ENCODE assay signal across 9 mouse cellular contexts in genomic region chr2:9883803-9884532, GRCm38 (mm10). TPM values are rescaled to one million over a fixed set of nuclear protein-coding genes. Genes with fewer than 3 reads are reported as not detected.
DNase-seq lines count a peak whose midpoint lies in the region; ATAC-seq lines count a peak whose summit lies in the region.
"Had no signal": no experiment of that assay in that cellular context is flagged by ENCODE, and none has a peak within 500 bp of the region (broad histone marks: within the 10 kb centered on the region; RNA-seq: fewer than 3 reads in every experiment).

No protein-coding gene starts in this region.

- ATAC-seq in heart, embryonic 13.5 days (ENCODE audit: extremely low read depth, insufficient number of reproducible peaks, low FRiP score, low TSS enrichment), result no peak
- no peak for ATAC-seq in liver, embryonic 15.5 days (ENCODE audit: insufficient read depth)

- H3K4me1 ChIP-seq in heart, embryonic 13.5 days, result peaks cover 46% of the 10 kb centered on the region
- H3K4me1 ChIP-seq in liver, embryonic 15.5 days (replicated peaks), result peaks cover 20% of the 10 kb centered on the region; the same call in 1 of the 2 replicates

- no peaks in the 10 kb centered on the region for H3K9me3 ChIP-seq in heart, embryonic 13.5 days
- no peaks in the 10 kb centered on the region for H3K9me3 ChIP-seq in liver, embryonic 15.5 days (replicated peaks)

- H3K36me3 ChIP-seq in heart, embryonic 13.5 days, result no peaks in the 10 kb centered on the region
- H3K36me3 ChIP-seq in liver, embryonic 15.5 days (replicated peaks), result no peaks in the 10 kb centered on the region

- H3K4me2 ChIP-seq in heart, embryonic 13.5 days, result peak overlapping the region; percentile 97
- H3K4me2 ChIP-seq in liver, embryonic 15.5 days, result peak overlapping the region; percentile 55

- WGBS in heart, embryonic 13.5 days, result 1% methylated on average over 27 of the region's 27 CpGs
- WGBS in liver, embryonic 15.5 days (ENCODE audit: insufficient replicate concordance), result 3% methylated on average over 27 of the region's 27 CpGs

- no peak for DNase-seq in heart, adult 11 months
- peak; percentile 29 for DNase-seq in thymus, postnatal 0 days (ENCODE audit: low spot score)
- DNase-seq in thymus, postnatal 10 days (ENCODE audit: low spot score in 2 of 2), result no peak
- no peak for DNase-seq in ovary, adult 18-20 months (ENCODE audit: low spot score)
- DNase-seq in layer of hippocampus, adult 9-10 months (ENCODE audit: low spot score), result no peak
- DNase-seq in frontal cortex, postnatal 10 days (ENCODE audit: low spot score in 2 of 2), result no peak
- DNase-seq: kidney, postnatal 14 days had no signal

- H3K27ac ChIP-seq in heart, embryonic 13.5 days (replicated peaks), result no peak overlapping the region
- no peak overlapping the region for H3K27ac ChIP-seq in liver, embryonic 15.5 days (replicated peaks)

- peaks cover 93% of the 10 kb centered on the region for H3K27me3 ChIP-seq in heart, embryonic 13.5 days (replicated peaks)
- H3K27me3 ChIP-seq in liver, embryonic 15.5 days, result peaks cover 100% of the 10 kb centered on the region

- H3K9ac ChIP-seq in heart, embryonic 13.5 days, result peak overlapping the region; percentile 57; the same call in 1 of the 2 replicates
- H3K9ac ChIP-seq in liver, embryonic 15.5 days, result no peak overlapping the region

- H3K4me3 ChIP-seq in heart, embryonic 13.5 days, result peak overlapping the region; percentile 64
- 0 out of 2 replicates have a peak overlapping the region, but pooled peaks have one; percentile 31 for H3K4me3 ChIP-seq in liver, embryonic 15.5 days (replicated peaks)

RNA-seq across cellular contexts. Expression of gene 4930412O13Rik, which starts 2.9 kb away (rescaled TPM):
- polyA plus RNA-seq in heart, embryonic 13.5 days (2015; fragmentation: Nextera tagmentation; extraction: Ambion mirVana), result 0.19 and 0.43 TPM in 2 replicates
- polyA plus RNA-seq in thymus, postnatal 0 days (2015; fragmentation: Nextera tagmentation; extraction: Ambion mirVana), result not detected in 2 replicates
- polyA plus RNA-seq in liver, embryonic 15.5 days (2015; fragmentation: Nextera tagmentation; extraction: Ambion mirVana), result 0.14 TPM in 1 of 2 replicates, not detected in the other

RNA-seq across cellular contexts. Expression of gene 9230102O04Rik, which starts 5.4 kb away (rescaled TPM):
- not detected in 2 replicates for polyA plus RNA-seq in heart, embryonic 13.5 days (2015; fragmentation: Nextera tagmentation; extraction: Ambion mirVana)
- not detected in 2 replicates for polyA plus RNA-seq in thymus, postnatal 0 days (2015; fragmentation: Nextera tagmentation; extraction: Ambion mirVana)
- not detected in 2 replicates for polyA plus RNA-seq in liver, embryonic 15.5 days (2015; fragmentation: Nextera tagmentation; extraction: Ambion mirVana)

RNA-seq across cellular contexts. Expression of gene Gata3, which starts 5.9 kb away (rescaled TPM):
- 3.2 and 3.6 TPM in 2 replicates for polyA plus RNA-seq in heart, embryonic 13.5 days (2015; fragmentation: Nextera tagmentation; extraction: Ambion mirVana)
- polyA plus RNA-seq in thymus, postnatal 0 days (2015; fragmentation: Nextera tagmentation; extraction: Ambion mirVana), result 69.7 and 81.2 TPM in 2 replicates
- polyA plus RNA-seq in liver, embryonic 15.5 days (2015; fragmentation: Nextera tagmentation; extraction: Ambion mirVana), result 1.1 TPM in 2 replicates

Comparison
In these comparisons a context has a peak if more than half of its experiments do, and no peak if none do; other contexts are left out.
1. RNA of gene Gata3, which starts 5.9 kb away (polyA plus RNA-seq): 69.7 to 81.2 TPM in thymus, postnatal 0 days; 3.2 to 3.6 TPM in heart, embryonic 13.5 days and 1.1 TPM in liver, embryonic 15.5 days; every median in the first group is over 10 times any median in the second.